Mouse (Mus musculus) CH12.LX (cell line): ENCODE results near the gene Tspan15. TPM values are rescaled to one million over a fixed set of nuclear protein-coding genes. Genes with fewer than 3 reads are reported as not detected.
A peak's percentile ranks its signal among the peaks of the same experiment; 100 is the strongest.

Experiments used
- DNase-seq: peaks from one replicate; pipeline ENCODE4 v3.0.0-alpha.2; 2013; ENCODE audit errors: extremely low read depth
- H3K27ac ChIP-seq: 2 replicates; pipeline ENCODE4 v1.5.1; 2012; ENCODE audit warnings: low read depth, mild to moderate bottlenecking, control low read depth, moderate library complexity; ENCODE audit not compliant: insufficient read depth
- H3K27me3 ChIP-seq: replicated peaks from 2 replicates; pipeline ENCODE3; 2012; ENCODE audit warnings: inconsistent platforms
- H3K36me3 ChIP-seq, 2 experiments: replicated peaks in 1 of 2; 2 replicates each; pipeline versions ENCODE3 to v1.6.1; 2012; ENCODE audit warnings: inconsistent platforms in 1 of 2, low read length in 1 of 2, mild to moderate bottlenecking in 1 of 2, mixed read lengths in 1 of 2, moderate library complexity in 1 of 2; ENCODE audit not compliant: control insufficient read depth in 1 of 2, insufficient read depth in 1 of 2
- H3K4me1 ChIP-seq, 2 experiments: 2 replicates each; pipeline ENCODE4 v1.6.1; 2012; ENCODE audit warnings: inconsistent platforms in 1 of 2, moderate library complexity in 1 of 2; ENCODE audit not compliant: insufficient read depth in 2 of 2, control insufficient read depth in 1 of 2
- H3K4me2 ChIP-seq: 2 replicates; pipeline ENCODE4 v1.6.1; 2012; ENCODE audit warnings: low read depth, mild to moderate bottlenecking, control low read depth; ENCODE audit not compliant: poor library complexity, insufficient read depth, severe bottlenecking
- H3K4me3 ChIP-seq, 3 experiments: fragments of 150-350 bp in 1 of 3; sonication (generic) in 1 of 3; replicated peaks in 1 of 3; 2 replicates each; pipeline versions ENCODE3 to v1.5.1; 2011 to 2012; ENCODE audit warnings: low read depth in 2 of 3, low read length in 2 of 3, mild to moderate bottlenecking in 2 of 3, moderate library complexity in 2 of 3, control low read depth in 1 of 3, improper control_type of control experiment in 1 of 3, inconsistent platforms in 1 of 3, mixed read lengths in 1 of 3; ENCODE audit not compliant: poor library complexity in 1 of 3
- H3K79me2 ChIP-seq: replicated peaks from 2 replicates; pipeline ENCODE4 v1.6.1; 2012; ENCODE audit warnings: mild to moderate bottlenecking, moderate library complexity; ENCODE audit not compliant: control insufficient read depth, poor library complexity, insufficient read depth, severe bottlenecking; ENCODE audit errors: extremely low read depth
- H3K9ac ChIP-seq: 2 replicates; pipeline ENCODE4 v1.6.1; 2012; ENCODE audit warnings: low read depth, mild to moderate bottlenecking, control low read depth, moderate library complexity; ENCODE audit not compliant: insufficient read depth
- H3K9me3 ChIP-seq: replicated peaks from 2 replicates; pipeline ENCODE3; 2012; ENCODE audit warnings: low read length, inconsistent platforms, mixed read lengths
- CHD1 ChIP-seq: IDR thresholded peaks from 2 replicates; pipeline ENCODE4 v1.6.1; 2012; ENCODE audit warnings: low read depth, low read length, improper control_type of control experiment, inconsistent platforms
- CTCF ChIP-seq, 2 experiments: IDR thresholded peaks in 1 of 2; conservative IDR thresholded peaks in 1 of 2; 2 replicates each; pipeline ENCODE4 v1.5.1; 2011 to 2012; ENCODE audit warnings: low read depth in 2 of 2, low read length in 2 of 2, improper control_type of control experiment in 1 of 2, inconsistent platforms in 1 of 2, mild to moderate bottlenecking in 1 of 2, moderate library complexity in 1 of 2
- E2F4 ChIP-seq: IDR thresholded peaks from 2 replicates; pipeline ENCODE4 v1.6.1; 2011; ENCODE audit warnings: low read depth, low read length, improper control_type of control experiment; ENCODE audit not compliant: insufficient replicate concordance
- ELF1 ChIP-seq: IDR thresholded peaks from 2 replicates; pipeline ENCODE4 v1.6.1; 2014; ENCODE audit warnings: low read depth, mild to moderate bottlenecking, inconsistent platforms, low read length, improper control_type of control experiment
- GABPA ChIP-seq: IDR thresholded peaks from 2 replicates; pipeline ENCODE4 v1.6.1; 2012; ENCODE audit warnings: low read depth, low read length, improper control_type of control experiment, inconsistent platforms; ENCODE audit not compliant: insufficient replicate concordance
- HCFC1 ChIP-seq: IDR thresholded peaks from 2 replicates; pipeline ENCODE4 v1.6.1; 2012; ENCODE audit warnings: low read depth, mild to moderate bottlenecking, inconsistent platforms, low read length, improper control_type of control experiment
- IRF4 ChIP-seq: IDR thresholded peaks from 2 replicates; pipeline ENCODE4 v1.6.1; 2014; ENCODE audit warnings: low read depth, mild to moderate bottlenecking, inconsistent platforms, low read length, improper control_type of control experiment
- JUND ChIP-seq: conservative IDR thresholded peaks from 2 replicates; pipeline ENCODE4 v1.6.1; 2011; ENCODE audit warnings: low read depth, low read length, improper control_type of control experiment
- KAT2A ChIP-seq: IDR thresholded peaks from 2 replicates; pipeline ENCODE4 v1.6.1; 2012; ENCODE audit warnings: low read length, improper control_type of control experiment, inconsistent platforms; ENCODE audit not compliant: insufficient replicate concordance
- MAX ChIP-seq: IDR thresholded peaks from 2 replicates; pipeline ENCODE4 v1.6.1; 2011; ENCODE audit warnings: low read length, improper control_type of control experiment
- MAZ ChIP-seq: IDR thresholded peaks from 2 replicates; pipeline ENCODE4 v1.6.1; 2012; ENCODE audit warnings: low read depth, mild to moderate bottlenecking, inconsistent platforms, low read length, improper control_type of control experiment, moderate library complexity
- MYC ChIP-seq: IDR thresholded peaks from 2 replicates; pipeline ENCODE4 v1.6.1; 2011; ENCODE audit warnings: low read depth, mild to moderate bottlenecking, improper control_type of control experiment, low read length
- NELFE ChIP-seq: IDR thresholded peaks from 2 replicates; pipeline ENCODE4 v1.6.1; 2011; ENCODE audit warnings: low read depth, low read length, improper control_type of control experiment
- NRF1 ChIP-seq: IDR thresholded peaks from 2 replicates; pipeline ENCODE4 v1.6.1; 2014; ENCODE audit warnings: low read depth, mild to moderate bottlenecking, inconsistent platforms, low read length, improper control_type of control experiment, moderate library complexity
- PAX5 ChIP-seq: IDR thresholded peaks from 2 replicates; pipeline ENCODE4 v1.6.1; 2012; ENCODE audit warnings: low read length, inconsistent platforms, mixed read lengths
- POLR2AphosphoS2 ChIP-seq: IDR thresholded peaks from 2 replicates; pipeline ENCODE4 v1.6.1; 2011; ENCODE audit warnings: low read depth, low read length, improper control_type of control experiment
- RAD21 ChIP-seq: IDR thresholded peaks from 2 replicates; pipeline ENCODE4 v1.6.1; 2011; ENCODE audit warnings: low read depth, mild to moderate bottlenecking, low read length, improper control_type of control experiment, moderate library complexity
- SIN3A ChIP-seq: IDR thresholded peaks from 2 replicates; pipeline ENCODE4 v1.6.1; 2012; ENCODE audit warnings: low read length, improper control_type of control experiment, inconsistent platforms
- SMC3 ChIP-seq: IDR thresholded peaks from 2 replicates; pipeline ENCODE4 v1.6.1; 2011; ENCODE audit warnings: low read depth, low read length, improper control_type of control experiment
- TBP ChIP-seq: conservative IDR thresholded peaks from 2 replicates; pipeline ENCODE4 v1.6.1; 2011; ENCODE audit warnings: low read depth, low read length, improper control_type of control experiment
- UBTF ChIP-seq: IDR thresholded peaks from 2 replicates; pipeline ENCODE4 v1.6.1; 2012; ENCODE audit warnings: low read depth, mild to moderate bottlenecking, inconsistent platforms, low read length, improper control_type of control experiment, moderate library complexity
- USF1 ChIP-seq: IDR thresholded peaks from 2 replicates; pipeline ENCODE4 v1.6.1; 2014; ENCODE audit warnings: low read depth, mild to moderate bottlenecking, inconsistent platforms, low read length, improper control_type of control experiment
- USF2 ChIP-seq: conservative IDR thresholded peaks from 2 replicates; pipeline ENCODE4 v1.6.1; 2011; ENCODE audit warnings: low read depth, low read length, improper control_type of control experiment
- ZC3H11A ChIP-seq: IDR thresholded peaks from 2 replicates; pipeline ENCODE4 v1.6.1; 2012; ENCODE audit warnings: low read depth, mild to moderate bottlenecking, inconsistent platforms, low read length, improper control_type of control experiment
- ZKSCAN1 ChIP-seq: IDR thresholded peaks from 2 replicates; pipeline ENCODE4 v1.6.1; 2012; ENCODE audit warnings: low read depth, inconsistent platforms, low read length, improper control_type of control experiment, borderline replicate concordance
- dilution Hi-C: fragments of 300-500 bp; cut with MboI; formaldehyde crosslinking; loops from 2 replicates; pipeline ENCODE4 v1.14.3; 2020; ENCODE audit warnings: low sequenced_read_pairs; ENCODE audit not compliant: extremely low pct_unique_long_range_greater_than_20kb, extremely low pct_ligation_motif_present
- in situ Hi-C: fragments of 300-500 bp; cut with MboI; formaldehyde crosslinking; loops from 3 replicates; pipeline ENCODE4 v1.14.3; 2019; ENCODE audit warnings: low sequenced_read_pairs, low pct_ligation_motif_present, low pct_unique_long_range_greater_than_20kb, mixed read lengths
- polyA plus RNA-seq: library from polyadenylated mRNA; unstranded; fragments of >175 nt; gene quantifications from 2 replicates; pipeline ENCODE4 v1.2.1, GENCODE M21; 2012; ENCODE audit warnings: low read depth; ENCODE audit not compliant: insufficient read length
- total RNA-seq, 2 experiments: library from RNA; depleted of rRNA; stranded (reverse); fragments of 300-350 nt in 1 of 2; fragments of >200 nt in 1 of 2; gene quantifications; 2 replicates each; pipeline ENCODE4 v1.2.3; 2012 to 2014

The Tspan15 gene
- total and polyA plus RNA-seq, 3 experiments, result 0.12 to 0.30 TPM; not detected in 1

- Histone ChIP-seq H3K79me2 (no peaks in the 10 kb centered on the region), H3K4me2 (peak overlapping the region; percentile 33; the same call in 1 of the 2 replicates), H3K9me3 (no peaks in the 10 kb centered on the region), H3K9ac (no peak overlapping the region), H3K36me3 (no peaks in the 10 kb centered on the region)
- TF ChIP-seq PAX5 (no peak), NRF1 (0 out of 2 replicates have a peak, but pooled peaks have one; percentile 8), CHD1 (no peak), IRF4 (peak; percentile 52; the same call in 1 of the 2 replicates), HCFC1 (no peak), UBTF (no peak), GABPA (no peak), JUND (no peak), MAX (peak; percentile 38; the same call in 1 of the 2 replicates), CTCF (conservative IDR thresholded peaks at IDR 0.05 in 1 of 2, IDR thresholded peaks at IDR 0.05 in 1 of 2; ENCODE audit: low read depth in 2 of 2, low read length in 2 of 2) (peak; percentile 60 to 95), MYC (peak; percentile 60; the same call in 1 of the 2 replicates), POLR2AphosphoS2 (no peak), USF2 (no peak), E2F4 (no peak), ZKSCAN1 (no peak), SMC3 (peak; percentile 78), SIN3A (no peak), RAD21 (peak; percentile 53), KAT2A (no peak), ZC3H11A (peak; percentile 2; the same call in 1 of the 2 replicates), ELF1 (peak; percentile 69), MAZ (peak; percentile 86), TBP (no peak), NELFE (no peak; the same call in 1 of the 2 replicates), USF1 (no peak)
- TF ChIP-seq, all 38 proteins: peak for 10
- peak; percentile 97 for DNase-seq
- in situ Hi-C loops (no loop called here), dilution Hi-C loops (no loop called here)
- peaks cover 16 to 44% of the 10 kb centered on the region in 2 experiments for H3K4me1 ChIP-seq
- no peak overlapping the region for H3K4me3 ChIP-seq
- no peaks in the 10 kb centered on the region for H3K27me3 ChIP-seq
- no peak overlapping the region for H3K27ac ChIP-seq
Observed at GRCm38 (mm10) chr10:62261115-62261886, 30.2 kb upstream of the Tspan15 start.
